Mouse (Mus musculus) cerebellum, postnatal 4 days (tissue): ENCODE measurements at regions not wholly inside any gene's neighbourhood (a gene's known extent, or its start where the extent isn't known, plus 50 kb on each side); places are given as distances from the start of the nearest gene placed in this dataset.

Source experiments
- DNase-seq, 2 experiments: peaks; one replicate each; pipeline ENCODE4 v3.0.0; 2022; ENCODE audit warnings: low spot score in 2 of 2, mixed read lengths in 1 of 2

DNA sequence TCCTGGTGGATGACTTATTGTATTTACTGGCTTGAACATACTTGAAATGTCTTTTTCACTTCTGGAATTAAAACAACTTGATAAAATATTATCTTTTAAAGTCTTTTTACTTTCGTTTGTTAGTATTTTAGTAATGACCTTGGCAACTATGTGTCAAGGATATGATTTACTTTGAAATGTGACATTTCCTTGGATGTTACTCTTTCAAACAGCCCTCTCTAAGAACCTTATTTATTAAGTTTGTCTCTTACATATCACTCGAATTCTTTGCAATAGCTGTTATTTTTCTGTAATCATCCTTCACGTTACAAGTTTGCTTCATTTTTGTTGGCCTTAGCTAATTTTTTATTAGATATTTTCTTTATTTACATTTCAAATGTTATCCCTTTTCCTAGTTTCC, 469.8 kb downstream of the Eepd1 start:
- no peak for DNase-seq

DNA sequence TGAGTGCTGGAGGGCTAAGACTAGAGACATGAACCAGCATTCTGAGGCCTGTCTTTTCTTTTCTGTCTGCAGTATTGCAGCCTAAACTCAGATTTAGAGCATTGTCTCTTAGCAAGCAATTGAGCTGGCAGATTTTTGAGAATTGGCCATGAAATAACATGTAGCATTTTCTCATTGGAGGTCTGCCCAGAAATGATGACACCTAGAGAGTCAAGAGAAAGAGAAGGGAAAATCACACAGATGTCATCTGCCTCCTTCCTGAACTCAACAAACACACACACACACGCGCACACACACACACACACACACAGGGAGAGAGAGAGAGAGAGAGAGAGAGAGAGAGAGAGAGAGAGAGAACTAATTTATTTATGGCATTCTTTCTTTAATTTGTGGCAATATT, 477.7 kb downstream of the Eepd1 start:
- peak in 1 of 2 experiments; percentile 8 for DNase-seq

DNA sequence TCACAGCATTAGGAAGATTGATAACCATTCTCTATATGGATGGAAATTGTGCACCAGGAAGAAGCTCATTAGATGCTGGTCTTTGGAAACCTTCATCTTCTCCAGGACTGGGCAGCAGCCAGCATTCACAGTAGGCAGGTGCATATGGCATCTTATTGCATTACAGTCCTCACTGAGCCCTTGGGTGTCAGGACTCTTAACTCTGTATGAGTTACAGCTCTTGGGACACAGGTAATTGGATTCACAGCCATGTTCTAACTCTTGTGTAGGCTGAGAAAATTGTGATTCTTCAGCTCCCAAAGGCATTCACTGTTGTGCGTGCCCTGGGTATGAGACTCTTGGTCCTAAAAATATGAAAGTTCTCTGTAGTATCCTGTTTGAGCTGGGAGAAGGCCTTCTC, 504.1 kb downstream of the Eepd1 start:
- no peak for DNase-seq

DNA sequence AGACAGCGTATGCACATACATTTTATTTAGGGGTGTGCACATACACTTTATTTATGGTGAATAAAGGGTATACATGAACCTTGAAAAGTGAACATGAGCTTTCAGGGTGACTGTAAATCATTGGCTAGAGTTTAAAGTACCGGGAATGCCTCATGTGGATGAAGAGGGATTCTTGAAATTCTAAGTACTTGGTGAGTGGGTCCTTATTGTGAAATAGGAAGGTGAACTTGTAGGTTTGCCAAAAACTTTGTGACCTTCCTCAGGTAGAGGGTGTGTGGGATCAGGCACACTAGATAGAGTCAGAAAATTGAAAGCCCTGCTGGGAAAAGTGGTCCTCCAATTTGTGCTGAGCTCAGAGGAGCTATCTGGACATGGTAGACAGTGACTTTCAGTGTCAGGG, 504.6 kb downstream of the Eepd1 start:
- DNase-seq, result no peak

DNA sequence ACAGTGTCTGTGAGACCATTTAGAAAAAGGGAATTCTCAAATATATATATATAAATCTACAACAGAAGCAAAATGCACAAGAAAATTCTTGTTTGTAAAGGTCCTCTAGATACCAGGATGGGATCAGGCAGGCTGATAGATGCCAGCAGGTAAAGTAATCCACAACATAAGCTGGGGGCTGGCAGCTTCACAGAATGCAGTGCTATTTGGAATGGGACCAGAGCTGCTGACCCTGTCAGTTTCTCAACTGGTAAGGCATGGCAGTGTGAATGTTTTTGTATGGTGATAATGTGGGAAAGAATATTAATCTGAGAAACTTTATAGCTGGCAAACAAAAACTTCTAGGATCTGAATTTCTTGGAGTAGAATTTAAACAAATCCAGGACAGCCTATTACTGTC, 520.5 kb downstream of the Eepd1 start:
- no peak for DNase-seq
